Mouse (Mus musculus): ENCODE results near the gene Glrx5. TPM values are rescaled to one million over a fixed set of nuclear protein-coding genes. Genes with fewer than 3 reads are reported as not detected.

Gene Glrx5
- total and polyA plus RNA-seq, 3 experiments: 97.4 to 320 (median 227) TPM

- peak; percentile 92 for DNase-seq (ENCODE audit: low spot score)
- Histone ChIP-seq H3K36me3 (replicated peaks) (peaks cover 88% of the 10 kb centered on the region), H3K9me3 (replicated peaks) (no peaks in the 10 kb centered on the region), H3K4me3 (ENCODE audit: low read depth, low read length) (peak overlapping the region; percentile 17), H3K4me1 (ENCODE audit: insufficient read depth, low read depth, low read length) (peaks cover 84% of the 10 kb centered on the region), H3K27me3 (ENCODE audit: insufficient read depth, low read length) (no peaks in the 10 kb centered on the region)
- peak; percentile 93 for ATAC-seq (ENCODE audit: extremely low read depth, insufficient number of reproducible peaks, low FRiP score, poor library complexity, severe bottlenecking)
- TF ChIP-seq GATA1 (IDR thresholded peaks at IDR 0.05; ENCODE audit: borderline replicate concordance, low read length) (no peak), CTCF (IDR thresholded peaks at IDR 0.05; ENCODE audit: low read depth, low read length) (no peak), POLR2AphosphoS5 (IDR thresholded peaks at IDR 0.05; ENCODE audit: insufficient replicate concordance, low read depth, low read length) (no peak), TAL1 (conservative IDR thresholded peaks at IDR 0.05; ENCODE audit: low read depth, low read length) (0 out of 2 replicates have a peak, but pooled peaks have one; percentile 24), GATA2 (IDR thresholded peaks at IDR 0.05; ENCODE audit: borderline replicate concordance, low read depth, low read length) (no peak)
Measured at GRCm38 (mm10) chr12:104990741-104991454, 41.6 kb upstream of the Glrx5 start.

- Histone ChIP-seq H3K9me3 (replicated peaks) (no peaks in the 10 kb centered on the region), H3K27me3 (ENCODE audit: insufficient read depth, low read length) (no peaks in the 10 kb centered on the region), H3K4me1 (ENCODE audit: insufficient read depth, low read depth, low read length) (peaks cover 85% of the 10 kb centered on the region), H3K36me3 (replicated peaks) (peaks cover 89% of the 10 kb centered on the region), H3K4me3 (ENCODE audit: low read depth, low read length) (no peak overlapping the region)
- TF ChIP-seq GATA1 (IDR thresholded peaks at IDR 0.05; ENCODE audit: borderline replicate concordance, low read length) (no peak), TAL1 (conservative IDR thresholded peaks at IDR 0.05; ENCODE audit: low read depth, low read length) (no peak), POLR2AphosphoS5 (IDR thresholded peaks at IDR 0.05; ENCODE audit: insufficient replicate concordance, low read depth, low read length) (no peak), CTCF (IDR thresholded peaks at IDR 0.05; ENCODE audit: low read depth, low read length) (no peak), GATA2 (IDR thresholded peaks at IDR 0.05; ENCODE audit: borderline replicate concordance, low read depth, low read length) (no peak)
- ATAC-seq (ENCODE audit: extremely low read depth, insufficient number of reproducible peaks, low FRiP score, poor library complexity, severe bottlenecking) (peak; percentile 16; the same call in 1 of the 2 replicates), DNase-seq (ENCODE audit: low spot score) (no peak)
Measured at GRCm38 (mm10) chr12:104992123-104992741, 40.3 kb upstream of the Glrx5 start.

GRCm38 (mm10) chr12:104992838-104993237, 39.6 kb upstream of the Glrx5 start:
- peaks cover 87% of the 10 kb centered on the region for H3K4me1 ChIP-seq (ENCODE audit: insufficient read depth, low read depth, low read length)
- no peak for TF ChIP-seq CTCF (IDR thresholded peaks at IDR 0.05; ENCODE audit: low read depth, low read length)
- no peak for TF ChIP-seq TAL1 (conservative IDR thresholded peaks at IDR 0.05; ENCODE audit: low read depth, low read length)
- no peak for TF ChIP-seq POLR2AphosphoS5 (IDR thresholded peaks at IDR 0.05; ENCODE audit: insufficient replicate concordance, low read depth, low read length)
- no peak for TF ChIP-seq GATA1 (IDR thresholded peaks at IDR 0.05; ENCODE audit: borderline replicate concordance, low read length)
- no peak for TF ChIP-seq GATA2 (IDR thresholded peaks at IDR 0.05; ENCODE audit: borderline replicate concordance, low read depth, low read length)
- peaks cover 89% of the 10 kb centered on the region for H3K36me3 ChIP-seq (replicated peaks)
- no peak for DNase-seq (ENCODE audit: low spot score)
- no peaks in the 10 kb centered on the region for H3K27me3 ChIP-seq (ENCODE audit: insufficient read depth, low read length)
- no peaks in the 10 kb centered on the region for H3K9me3 ChIP-seq (replicated peaks)
- ATAC-seq (ENCODE audit: extremely low read depth, insufficient number of reproducible peaks, low FRiP score, poor library complexity, severe bottlenecking): no peak
- H3K4me3 ChIP-seq (ENCODE audit: low read depth, low read length): no peak overlapping the region

GRCm38 (mm10) chr12:104995259-104995876, 37.1 kb upstream of the Glrx5 start:
- DNase-seq (ENCODE audit: low spot score) (no peak), ATAC-seq (ENCODE audit: extremely low read depth, insufficient number of reproducible peaks, low FRiP score, poor library complexity, severe bottlenecking) (no peak)
- Histone ChIP-seq H3K9me3 (replicated peaks) (no peaks in the 10 kb centered on the region), H3K4me3 (ENCODE audit: low read depth, low read length) (no peak overlapping the region), H3K4me1 (ENCODE audit: insufficient read depth, low read depth, low read length) (peaks cover 90% of the 10 kb centered on the region), H3K27me3 (ENCODE audit: insufficient read depth, low read length) (no peaks in the 10 kb centered on the region), H3K36me3 (replicated peaks) (peaks cover 85% of the 10 kb centered on the region)
- TF ChIP-seq GATA2 (IDR thresholded peaks at IDR 0.05; ENCODE audit: borderline replicate concordance, low read depth, low read length): no peak
- no peak for TF ChIP-seq TAL1 (conservative IDR thresholded peaks at IDR 0.05; ENCODE audit: low read depth, low read length)
- no peak for TF ChIP-seq GATA1 (IDR thresholded peaks at IDR 0.05; ENCODE audit: borderline replicate concordance, low read length)
- TF ChIP-seq POLR2AphosphoS5 (IDR thresholded peaks at IDR 0.05; ENCODE audit: insufficient replicate concordance, low read depth, low read length): no peak
- TF ChIP-seq CTCF (IDR thresholded peaks at IDR 0.05; ENCODE audit: low read depth, low read length): no peak

- peaks cover 85% of the 10 kb centered on the region for H3K36me3 ChIP-seq (replicated peaks)
- no peaks in the 10 kb centered on the region for H3K27me3 ChIP-seq (ENCODE audit: insufficient read depth, low read length)
- peaks cover 90% of the 10 kb centered on the region for H3K4me1 ChIP-seq (ENCODE audit: insufficient read depth, low read depth, low read length)
- H3K9me3 ChIP-seq (replicated peaks): no peaks in the 10 kb centered on the region
- no peak for TF ChIP-seq GATA2 (IDR thresholded peaks at IDR 0.05; ENCODE audit: borderline replicate concordance, low read depth, low read length)
- no peak for TF ChIP-seq TAL1 (conservative IDR thresholded peaks at IDR 0.05; ENCODE audit: low read depth, low read length)
- no peak for TF ChIP-seq CTCF (IDR thresholded peaks at IDR 0.05; ENCODE audit: low read depth, low read length)
- TF ChIP-seq POLR2AphosphoS5 (IDR thresholded peaks at IDR 0.05; ENCODE audit: insufficient replicate concordance, low read depth, low read length): no peak
- TF ChIP-seq GATA1 (IDR thresholded peaks at IDR 0.05; ENCODE audit: borderline replicate concordance, low read length): no peak
- peak; percentile 42; the same call in 1 of the 2 replicates for ATAC-seq (ENCODE audit: extremely low read depth, insufficient number of reproducible peaks, low FRiP score, poor library complexity, severe bottlenecking)
- no peak overlapping the region for H3K4me3 ChIP-seq (ENCODE audit: low read depth, low read length)
- DNase-seq (ENCODE audit: low spot score): peak; percentile 46
Measured at GRCm38 (mm10) chr12:104996012-104996728, 36.3 kb upstream of the Glrx5 start.

Measured in G1E (cell line).